Mouse (Mus musculus): Measurements from ENCODE around the gene Cst13. TPM values are rescaled to one million over a fixed set of nuclear protein-coding genes. Genes with fewer than 3 reads are reported as not detected.
"Not testable (repeated sequence)": the region's sequence is repeated elsewhere in the genome, so short reads cannot be mapped to it uniquely, and the experiment has no call there.

Cst13 gene
- polyA plus RNA-seq (2012; rRNA removed), result 0.23 TPM in 1 of 2 replicates, not detected in the other

GRCm38 (mm10) chr2:148819909-148820308 is at the start of gene Cst13:
Gene Cst13, plus strand, starts transcription at chr2:148820081.
- no peak for DNase-seq (ENCODE audit: low read depth)

GRCm38 (mm10) chr2:148771397-148771796 is 48.5 kb upstream of the Cst13 start, which contains the start of gene Cst11:
Gene Cst11, minus strand, starts transcription at chr2:148771497.
- not testable (repeated sequence) for DNase-seq (ENCODE audit: low read depth)

DNA sequence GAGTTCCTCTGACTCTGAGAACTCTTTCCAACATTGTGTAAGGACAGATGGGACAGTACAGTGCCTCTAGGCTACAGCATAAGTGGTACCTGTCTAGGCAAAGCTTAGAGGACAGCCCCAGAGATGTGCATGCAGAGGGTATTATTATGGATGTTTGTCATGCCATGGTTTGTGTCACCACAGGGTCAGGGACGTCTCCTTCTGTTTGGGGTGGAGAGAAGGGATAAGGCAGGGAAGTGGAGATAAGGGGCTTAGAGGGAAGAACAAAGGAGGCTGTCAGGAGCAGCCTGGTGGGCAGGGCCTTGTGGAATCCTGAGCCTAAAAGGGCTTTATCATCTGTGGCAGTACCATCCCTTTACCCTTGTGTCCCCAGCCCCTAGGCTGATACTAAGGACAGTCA is 38.2 kb upstream of the Cst13 start, which contains the start of gene 8030411F24Rik:
Gene 8030411F24Rik, plus strand, starts transcription at position 301 of the 400 bp plus-strand sequence.
- no peak for DNase-seq (ENCODE audit: low read depth)

- DNase-seq (ENCODE audit: low read depth), result no peak
Measured at GRCm38 (mm10) chr2:148789142-148789541, 30.7 kb upstream of the Cst13 start, which contains the start of gene Cst12. Gene Cst12, plus strand, starts transcription at chr2:148789361.

DNA sequence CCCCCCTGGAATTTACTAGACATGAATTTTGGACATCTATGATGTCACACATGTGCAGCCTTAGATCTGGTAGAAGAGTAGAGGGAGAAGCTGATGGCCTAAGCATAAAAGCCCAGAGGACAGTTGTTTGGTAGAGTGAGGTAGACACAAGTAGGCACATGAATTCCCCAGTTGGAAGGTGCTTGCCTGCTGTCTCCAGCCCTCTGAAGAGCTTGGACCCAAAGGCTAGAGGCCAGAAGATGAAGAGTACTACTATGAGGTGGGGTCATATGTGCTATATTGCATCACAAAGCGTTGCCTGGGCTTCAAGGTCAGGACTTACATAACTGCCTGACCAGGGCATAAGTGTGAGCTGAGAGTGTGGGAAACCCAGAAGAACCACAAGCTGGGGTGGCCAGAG is 21.4 kb upstream of the Cst13 start, which contains the start of gene Cst8:
Gene Cst8, plus strand, starts transcription at position 301 of the 400 bp plus-strand sequence.
- DNase-seq (ENCODE audit: low read depth), result no peak

GRCm38 (mm10) chr2:148801491-148801921 is 18.4 kb upstream of the Cst13 start:
- peak; percentile 2 for DNase-seq (ENCODE audit: low read depth)

DNA sequence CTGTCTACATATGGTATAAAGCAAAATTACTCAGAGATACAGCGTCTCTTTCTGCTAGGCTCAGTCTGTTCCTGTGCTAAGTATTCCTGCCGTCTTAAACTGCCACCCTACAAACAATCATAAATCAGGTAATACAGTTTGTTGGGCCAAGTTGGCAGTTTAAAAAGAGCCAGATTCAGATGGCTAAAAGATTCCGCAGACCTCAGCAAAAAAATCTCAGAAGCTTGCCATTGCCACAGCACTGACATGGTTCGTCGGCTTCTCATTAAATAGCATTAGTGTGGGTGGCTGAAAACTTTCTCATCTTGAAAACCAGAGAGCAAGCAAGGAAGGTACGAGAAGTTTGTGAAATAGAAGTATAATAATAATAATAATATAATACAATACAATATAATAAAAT is 13.2 kb upstream of the Cst13 start:
- no peak for DNase-seq (ENCODE audit: low read depth)

DNA sequence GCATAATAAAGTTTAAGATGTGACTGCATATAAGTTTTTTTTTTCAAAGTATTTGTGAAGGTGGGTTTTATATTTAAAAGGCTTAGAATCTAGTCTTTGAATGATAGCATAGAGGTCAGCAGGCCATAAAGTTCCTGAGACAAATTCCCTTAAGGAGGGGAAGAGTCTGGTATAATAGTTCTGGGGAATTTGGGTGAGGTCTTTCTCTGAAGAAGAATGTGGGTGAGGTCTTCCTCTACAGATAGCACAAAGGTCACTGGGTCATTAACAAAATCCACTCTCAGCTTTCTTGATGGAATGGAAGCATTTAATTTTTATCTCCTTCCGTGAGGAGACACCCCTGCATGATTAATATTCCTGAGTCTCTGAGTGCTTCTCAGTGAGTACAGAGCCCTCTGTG is 6.1 kb downstream of the Cst13 start:
- no peak for DNase-seq (ENCODE audit: low read depth)

DNA sequence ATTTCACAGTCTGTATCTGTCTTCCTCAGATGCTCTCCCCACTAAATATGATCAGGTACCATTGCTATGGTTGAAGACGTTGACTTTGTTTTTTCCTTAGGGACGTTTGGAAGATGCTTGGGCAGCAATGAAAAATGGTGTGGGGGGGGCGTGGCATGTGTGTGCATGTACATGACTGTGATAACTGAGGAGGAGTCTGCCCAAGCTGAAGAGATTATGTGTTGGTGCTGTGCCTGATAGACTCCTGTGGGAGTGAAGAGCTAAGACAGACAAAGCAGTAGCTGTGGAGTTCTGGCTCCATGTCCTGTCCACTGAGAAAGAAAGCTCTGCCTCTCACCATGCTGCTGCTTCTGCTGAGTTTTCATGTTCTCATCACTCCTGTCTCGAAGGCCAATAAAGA is 15.0 kb downstream of the Cst13 start, which contains the start of gene Cst9:
Gene Cst9, plus strand, starts transcription at position 236 of the 400 bp plus-strand sequence.
- DNase-seq (ENCODE audit: low read depth), result no peak

- DNase-seq (ENCODE audit: low read depth), result no peak
Measured at GRCm38 (mm10) chr2:148838075-148838777, 18.3 kb downstream of the Cst13 start.

- no peak for DNase-seq (ENCODE audit: low read depth)
Measured at GRCm38 (mm10) chr2:148839224-148839623, 19.3 kb downstream of the Cst13 start.

DNA sequence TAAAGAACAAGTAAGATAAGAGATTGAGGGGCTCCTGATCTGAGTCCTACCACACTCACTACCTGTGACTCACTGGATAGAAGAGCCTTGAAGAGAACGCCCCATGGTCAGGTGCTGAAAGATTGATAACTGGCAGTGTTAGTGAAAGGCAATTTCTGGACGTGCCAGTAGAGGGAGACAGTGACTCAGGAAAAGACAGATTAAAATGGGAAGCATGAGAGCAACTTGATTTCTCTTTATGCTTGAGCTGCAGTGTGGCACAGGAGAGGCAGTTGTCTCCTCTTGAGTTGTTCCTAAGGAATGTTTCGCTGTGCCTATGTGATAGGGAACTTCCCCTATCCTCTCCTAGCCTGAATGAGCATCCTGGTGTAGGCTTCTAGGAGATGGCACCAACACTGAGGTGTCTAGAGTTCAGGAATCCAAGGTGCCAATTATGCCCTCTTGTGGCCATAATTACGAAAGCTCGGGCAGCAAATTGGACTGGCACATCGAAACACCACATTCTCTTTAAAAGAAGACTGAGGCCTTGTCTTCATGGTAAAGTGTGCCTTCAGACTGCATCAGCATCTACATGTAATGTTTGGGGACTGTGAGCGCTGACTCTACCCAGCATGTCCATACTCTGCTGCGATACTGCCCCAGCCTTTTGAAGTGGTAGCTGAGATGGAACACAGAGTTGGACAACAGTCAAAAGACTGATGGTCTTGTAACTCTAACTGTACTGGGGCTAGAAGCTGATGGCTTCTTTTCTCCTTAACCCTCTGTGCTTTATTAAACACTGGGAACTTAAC is 31.4 kb downstream of the Cst13 start:
- no peak for DNase-seq (ENCODE audit: low read depth)

GRCm38 (mm10) chr2:148856630-148857400 is 36.9 kb downstream of the Cst13 start:
- no peak for DNase-seq (ENCODE audit: low read depth)

GRCm38 (mm10) chr2:148857506-148857905 is 37.6 kb downstream of the Cst13 start:
- DNase-seq (ENCODE audit: low read depth), result no peak

- DNase-seq (ENCODE audit: low read depth), result no peak
Measured at GRCm38 (mm10) chr2:148860993-148861392, 41.1 kb downstream of the Cst13 start.

DNA sequence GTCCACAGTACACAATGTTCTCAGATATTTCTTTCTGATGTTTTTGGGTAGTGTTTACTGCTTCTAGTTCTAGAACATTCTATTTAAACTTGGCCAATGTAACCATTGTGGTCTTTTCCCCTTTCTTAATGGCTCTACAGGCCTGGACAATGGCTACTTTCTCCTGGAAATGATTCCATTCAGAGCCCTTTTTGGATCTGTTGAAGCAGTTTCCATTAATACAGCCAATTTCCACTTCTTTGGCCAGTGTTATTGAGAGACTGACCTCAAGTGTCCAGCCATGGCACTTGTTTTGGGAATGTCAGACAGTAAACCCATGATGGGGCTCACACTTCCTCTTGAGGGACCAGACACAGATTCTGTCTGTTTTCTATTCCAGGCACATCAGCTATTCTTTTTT is 41.8 kb downstream of the Cst13 start:
- DNase-seq (ENCODE audit: low read depth), result no peak

- no peak for DNase-seq (ENCODE audit: low read depth)
Measured at GRCm38 (mm10) chr2:148864966-148865365, 45.1 kb downstream of the Cst13 start, which contains the start of gene 9230104L09Rik. Gene 9230104L09Rik, minus strand, starts transcription at chr2:148865038.

DNA sequence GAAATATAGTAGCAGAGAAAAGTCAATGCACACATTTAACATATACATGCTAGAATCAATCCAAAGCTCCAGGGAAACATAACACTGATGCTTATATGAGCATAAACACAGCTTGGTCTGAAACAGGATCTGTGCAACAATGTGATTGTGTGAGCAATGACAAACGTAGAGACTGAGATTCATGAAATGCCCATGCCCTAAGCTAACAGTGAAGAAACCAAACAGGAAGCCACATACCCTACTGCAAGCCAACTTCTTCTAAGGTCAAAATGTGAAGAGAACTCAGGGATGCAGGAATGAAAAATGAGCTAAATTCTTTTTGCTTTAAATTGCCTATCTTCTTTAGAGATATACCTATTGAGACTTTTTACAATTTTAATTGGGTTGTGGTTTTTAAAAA is 49.1 kb downstream of the Cst13 start:
- DNase-seq (ENCODE audit: low read depth), result no peak

- DNase-seq (ENCODE audit: low read depth), result no peak
Measured at GRCm38 (mm10) chr2:148870526-148870925, 50.6 kb downstream of the Cst13 start.

GRCm38 (mm10) chr2:148872860-148873259 is 53.0 kb downstream of the Cst13 start:
- no peak for DNase-seq (ENCODE audit: low read depth)

DNA sequence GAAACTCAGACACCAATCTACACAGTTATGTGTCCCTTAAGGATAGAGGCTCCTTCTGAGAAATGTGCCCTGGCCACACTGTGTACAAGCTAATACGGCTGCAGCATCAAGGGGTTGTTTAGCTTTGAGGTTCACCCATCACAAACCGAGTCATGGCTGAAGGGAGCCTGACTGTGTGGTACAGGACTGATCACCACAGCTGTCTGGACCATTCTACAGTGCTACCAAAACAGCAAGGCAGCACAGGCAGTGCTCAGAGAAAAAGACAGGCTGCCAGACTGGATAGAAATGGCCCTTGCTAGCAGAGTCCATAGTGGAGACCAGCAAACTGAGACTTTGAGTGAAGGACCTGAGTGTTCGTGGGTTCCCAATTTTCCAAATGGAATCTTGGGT is 54.3 kb downstream of the Cst13 start:
- no peak for DNase-seq (ENCODE audit: low read depth)

All from gonadal fat pad, adult 2 months (tissue).